Mouse (Mus musculus) ES-E14 (cell line): ENCODE data around the gene Pde4d. TPM values are rescaled to one million over a fixed set of nuclear protein-coding genes. Genes with fewer than 3 reads are reported as not detected.

Experiments used
- DNase-seq: peaks from one replicate; pipeline ENCODE4 v3.0.0-alpha.2; 2013; ENCODE audit warnings: low read depth, low spot score
- H3K27ac ChIP-seq: 2 replicates; pipeline ENCODE4 v1.5.1; 2012; ENCODE audit warnings: low read depth, mild to moderate bottlenecking, low read length, moderate library complexity, mixed read lengths; ENCODE audit not compliant: poor library complexity, insufficient read depth, severe bottlenecking
- H3K36me3 ChIP-seq: 2 replicates; pipeline ENCODE4 v1.6.1; 2012; ENCODE audit warnings: mild to moderate bottlenecking, low read length, moderate library complexity, mixed read lengths; ENCODE audit not compliant: control insufficient read depth, poor library complexity, insufficient read depth, severe bottlenecking
- H3K4me1 ChIP-seq, 2 experiments: fragments of 150-350 bp in 1 of 2; sonication (generic) in 1 of 2; 2 replicates each; pipeline ENCODE4 v1.6.1; 2012; ENCODE audit warnings: low read length in 2 of 2, mild to moderate bottlenecking in 1 of 2, mixed read lengths in 1 of 2; ENCODE audit not compliant: control insufficient read depth in 2 of 2, insufficient read depth in 2 of 2, poor library complexity in 1 of 2
- H3K4me3 ChIP-seq, 2 experiments: fragments of 150-350 bp in 1 of 2; sonication (generic) in 1 of 2; 2 replicates each; pipeline ENCODE4 v1.5.1; 2012; ENCODE audit warnings: low read length in 2 of 2, low read depth in 1 of 2, mild to moderate bottlenecking in 1 of 2, mixed read lengths in 1 of 2; ENCODE audit not compliant: insufficient read depth in 1 of 2, poor library complexity in 1 of 2, severe bottlenecking in 1 of 2
- H3K9ac ChIP-seq: 2 replicates; pipeline ENCODE4 v1.6.1; 2012; ENCODE audit warnings: low read depth, mild to moderate bottlenecking, low read length, mixed read lengths; ENCODE audit not compliant: poor library complexity, insufficient read depth, severe bottlenecking
- H3K9me3 ChIP-seq: fragments of 150-350 bp; sonication (generic); 2 replicates; pipeline ENCODE4 v1.6.1; 2012; ENCODE audit warnings: low read depth, mild to moderate bottlenecking, low read length; ENCODE audit not compliant: control insufficient read depth, insufficient read depth
- CHD2 ChIP-seq: IDR thresholded peaks from 2 replicates; pipeline ENCODE4 v1.6.1; 2014; ENCODE audit warnings: mild to moderate bottlenecking, low read depth, low read length, inconsistent platforms
- HCFC1 ChIP-seq: IDR thresholded peaks from 2 replicates; pipeline ENCODE4 v1.6.1; 2012; ENCODE audit warnings: low read length, inconsistent platforms, borderline replicate concordance; ENCODE audit not compliant: insufficient read depth
- MAFK ChIP-seq: IDR thresholded peaks from 2 replicates; pipeline ENCODE4 v1.6.1; 2014; ENCODE audit warnings: mild to moderate bottlenecking, low read depth, low read length, inconsistent platforms; ENCODE audit not compliant: insufficient read depth
- ZC3H11A ChIP-seq: IDR thresholded peaks from 2 replicates; pipeline ENCODE4 v1.6.1; 2012; ENCODE audit warnings: low read depth, mild to moderate bottlenecking, inconsistent platforms, low read length, borderline replicate concordance
- ZNF384 ChIP-seq: IDR thresholded peaks from 2 replicates; pipeline ENCODE4 v1.6.1; 2012; ENCODE audit warnings: low read depth, low read length, inconsistent platforms
- in situ Hi-C, 2 experiments: fragments of 600-800 bp; cut with MboI; formaldehyde crosslinking; loops; one replicate each; pipeline ENCODE4 v1.15.1; 2025; ENCODE audit warnings: low sequenced_read_pairs in 2 of 2, inconsistent platforms in 1 of 2; ENCODE audit not compliant: unreplicated experiment in 2 of 2
- total RNA-seq: library from RNA; depleted of rRNA; stranded (reverse); fragments of 300-350 nt; gene quantifications from 2 replicates; pipeline ENCODE4 v1.2.3, GENCODE M21; 2012

The Pde4d gene
- total RNA-seq, 1 experiment: 10.4 TPM

GRCm38 (mm10) chr13:109693769-109694168 is 1244.0 kb downstream of the Pde4d start:
- Histone ChIP-seq H3K36me3 (no peaks in the 10 kb centered on the region), H3K4me1 (no peaks in the 10 kb centered on the region), H3K4me3 (no peak overlapping the region), H3K9ac (no peak overlapping the region), H3K27ac (no peak overlapping the region), H3K9me3 (no peaks in the 10 kb centered on the region)
- TF ChIP-seq CHD2 (no peak), HCFC1 (no peak), MAFK (no peak), ZC3H11A (no peak), ZNF384 (no peak)
- no peak for DNase-seq
- in situ Hi-C loops: no loop called here

GRCm38 (mm10) chr13:109694293-109694692 is 1244.5 kb downstream of the Pde4d start:
- in situ Hi-C loops: no loop called here
- H3K27ac ChIP-seq: no peak overlapping the region
- H3K9me3 ChIP-seq: no peaks in the 10 kb centered on the region
- TF ChIP-seq MAFK (no peak), ZNF384 (no peak), ZC3H11A (no peak), CHD2 (no peak), HCFC1 (no peak)
- no peak overlapping the region for H3K4me3 ChIP-seq
- H3K36me3 ChIP-seq: no peaks in the 10 kb centered on the region
- H3K4me1 ChIP-seq: no peaks in the 10 kb centered on the region
- DNase-seq: no peak
- no peak overlapping the region for H3K9ac ChIP-seq

- in situ Hi-C loops: no loop called here
These were observed 1245.3 kb downstream of the Pde4d start for GRCm38 (mm10) chr13:109695098-109695497.

GRCm38 (mm10) chr13:109706141-109706540 is 1256.4 kb downstream of the Pde4d start:
- Histone ChIP-seq H3K36me3 (no peaks in the 10 kb centered on the region), H3K4me1 (peaks cover 5 to 9% of the 10 kb centered on the region in 2 experiments; a peak in 1 of 4 replicates), H3K27ac (no peak overlapping the region), H3K4me3 (no peak overlapping the region), H3K9ac (no peak overlapping the region), H3K9me3 (no peaks in the 10 kb centered on the region)
- in situ Hi-C loops: no loop called here
- no peak for TF ChIP-seq ZNF384
- no peak for TF ChIP-seq CHD2
- no peak for TF ChIP-seq MAFK
- no peak for TF ChIP-seq HCFC1
- TF ChIP-seq ZC3H11A: no peak
- DNase-seq: no peak

More at GRCm38 (mm10) chr13:109695098-109695497, 1245.3 kb downstream of the Pde4d start:
- Histone ChIP-seq H3K9ac (no peak overlapping the region), H3K9me3 (no peaks in the 10 kb centered on the region), H3K4me3 (no peak overlapping the region), H3K36me3 (no peaks in the 10 kb centered on the region), H3K27ac (no peak overlapping the region), H3K4me1 (no peaks in the 10 kb centered on the region)
- DNase-seq: no peak
- TF ChIP-seq ZC3H11A: no peak
- TF ChIP-seq ZNF384: no peak
- no peak for TF ChIP-seq MAFK
- no peak for TF ChIP-seq CHD2
- no peak for TF ChIP-seq HCFC1

DNA sequence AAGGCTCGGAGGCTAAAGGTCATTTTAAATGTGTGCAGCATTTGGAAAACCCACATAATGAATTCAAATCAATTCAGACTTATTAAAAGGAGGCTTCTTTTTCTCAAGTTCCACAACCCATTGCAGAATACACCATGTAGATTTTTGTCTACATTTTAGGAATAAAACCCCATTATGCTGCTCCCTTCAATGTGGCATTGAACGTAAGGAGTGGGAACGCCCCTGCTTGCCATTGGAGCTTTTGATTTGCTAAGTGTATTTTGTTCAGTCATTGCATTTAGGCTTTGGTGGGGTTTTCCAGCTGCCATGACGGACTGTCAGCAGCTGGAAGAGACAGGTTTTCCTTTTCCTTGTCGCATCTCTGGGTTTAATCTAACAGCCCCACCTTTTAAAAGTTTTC is 1256.8 kb downstream of the Pde4d start:
- H3K9ac ChIP-seq: no peak overlapping the region
- no peaks in the 10 kb centered on the region for H3K36me3 ChIP-seq
- no peaks in the 10 kb centered on the region for H3K9me3 ChIP-seq
- H3K4me1 ChIP-seq: peaks cover 5 to 9% of the 10 kb centered on the region in 2 experiments; a peak in 1 of 4 replicates
- TF ChIP-seq CHD2 (no peak), HCFC1 (no peak), ZC3H11A (no peak), ZNF384 (no peak), MAFK (no peak)
- H3K27ac ChIP-seq: no peak overlapping the region
- DNase-seq: no peak
- no peak overlapping the region for H3K4me3 ChIP-seq
- in situ Hi-C loops: no loop called here
